12 mouse cellular contexts compared by ENCODE assay signal in the genomic region with DNA sequence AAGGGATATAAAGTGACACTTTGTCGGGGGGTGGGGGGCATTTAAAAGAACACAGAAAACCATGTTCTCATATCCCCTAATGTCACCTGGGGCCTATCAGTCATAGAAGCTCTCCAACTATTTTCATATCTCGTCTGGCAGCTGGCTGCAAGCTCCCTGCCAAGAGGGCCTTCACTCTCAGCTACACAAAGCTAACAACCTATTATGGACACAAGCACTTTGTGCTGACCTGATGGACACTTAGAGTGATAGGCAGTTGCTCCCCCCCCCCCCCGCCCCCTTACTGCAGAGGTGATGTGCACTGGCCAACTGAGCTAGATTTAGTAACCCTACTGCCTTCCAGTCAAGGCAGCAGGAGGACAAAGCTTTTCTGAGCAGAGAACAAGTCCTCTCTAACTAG.
"Had no signal": no experiment of that assay in that cellular context is flagged by ENCODE, and none has a peak within 500 bp of the region (broad histone marks: within the 10 kb centered on the region; RNA-seq: fewer than 3 reads in every experiment).

No protein-coding gene starts in this region.

- H3K9ac ChIP-seq: limb, embryonic 13.5 days; liver, embryonic 14.5 days; midbrain, embryonic 15.5 days; neural tube, embryonic 12.5 days had no signal

- DNase-seq: kidney, postnatal 25 days; layer of hippocampus, adult 9-11 months; lung, adult 18-20 months; lung, postnatal 36 days; right cerebral cortex, postnatal 4 days; spleen, adult 18-20 months; thymus, adult 18-20 months had no signal

- H3K4me2 ChIP-seq: limb, embryonic 13.5 days; midbrain, embryonic 11.5 days; midbrain, embryonic 15.5 days; neural tube, embryonic 12.5 days had no signal

- H3K27ac ChIP-seq: limb, embryonic 13.5 days; liver, embryonic 14.5 days; neural tube, embryonic 12.5 days had no signal

- H3K4me3 ChIP-seq: limb, embryonic 13.5 days; midbrain, embryonic 15.5 days; neural tube, embryonic 12.5 days had no signal

- ATAC-seq: midbrain, embryonic 15.5 days had no signal

- H3K9me3 ChIP-seq: limb, embryonic 13.5 days; midbrain, embryonic 15.5 days; neural tube, embryonic 12.5 days had no signal

- H3K27me3 ChIP-seq: limb, embryonic 13.5 days; midbrain, embryonic 15.5 days; neural tube, embryonic 12.5 days had no signal

- H3K36me3 ChIP-seq: midbrain, embryonic 15.5 days; neural tube, embryonic 12.5 days had no signal

- H3K4me1 ChIP-seq: limb, embryonic 13.5 days had no signal
